10 mouse cellular contexts compared by ENCODE assay signal in genomic region chr5:110143007-110143406, GRCm38 (mm10). TPM values are rescaled to one million over a fixed set of nuclear protein-coding genes. Genes with fewer than 3 reads are reported as not detected.
DNase-seq lines count a peak whose midpoint lies in the region; ATAC-seq and TF ChIP-seq lines count a peak whose summit lies in the region.
"Had no signal": no experiment of that assay in that cellular context is flagged by ENCODE, and none has a peak within 500 bp of the region (broad histone marks: within the 10 kb centered on the region; RNA-seq: fewer than 3 reads in every experiment).

No protein-coding gene starts in this region.

- TF ChIP-seq POLR2A in heart, adult 2 months (IDR thresholded peaks at IDR 0.05; ENCODE audit: insufficient read depth, low read depth, low read length) = no peak

- TF ChIP-seq CTCF in heart, adult 2 months (IDR thresholded peaks at IDR 0.05) = peak; percentile 64
- peak; percentile 60 for TF ChIP-seq CTCF in Patski (IDR thresholded peaks at IDR 0.05)

- intact Hi-C loops in heart, adult 2 months (cut with DNase I) = no loop called here
- intact Hi-C loops in heart, postnatal 36 days (cut with DNase I) = loop anchor here (5.0 kb wide), 1 partner anchor 541 kb away; no protein-coding TSS in a partner anchor

- H3K4me1 ChIP-seq in heart, adult 2 months (ENCODE audit: control insufficient read depth, insufficient read depth, low read length) = no peaks in the 10 kb centered on the region
- H3K4me1 ChIP-seq in hindbrain, embryonic 12.5 days = no peaks in the 10 kb centered on the region
- H3K4me1 ChIP-seq: limb, embryonic 15.5 days; neural tube, embryonic 13.5 days had no signal

- no peaks in the 10 kb centered on the region; the same call in 1 of the 2 replicates for H3K36me3 ChIP-seq in heart, adult 2 months (ENCODE audit: control insufficient read depth, insufficient read depth, low read length)
- H3K36me3 ChIP-seq in hindbrain, embryonic 12.5 days = peaks cover 60% of the 10 kb centered on the region

- H3K4me2 ChIP-seq in hindbrain, embryonic 12.5 days (replicated peaks) = no peak overlapping the region
- H3K4me2 ChIP-seq: limb, embryonic 15.5 days; neural tube, embryonic 13.5 days had no signal

- no peak for ATAC-seq in Patski
- no peak for ATAC-seq in hindbrain, embryonic 12.5 days (ENCODE audit: low FRiP score)

- TF ChIP-seq EP300 in heart, adult 2 months (IDR thresholded peaks at IDR 0.05; ENCODE audit: insufficient read depth, low read depth, low read length) = no peak

- H3K27ac ChIP-seq in heart, adult 2 months = no peak overlapping the region
- H3K27ac ChIP-seq in hindbrain, embryonic 12.5 days = no peak overlapping the region
- H3K27ac ChIP-seq: limb, embryonic 15.5 days; neural tube, embryonic 13.5 days had no signal

- WGBS in heart, adult 2 months = 86% methylated on average over 5 of the region's 5 CpGs
- 93% methylated on average over 5 of the region's 5 CpGs for WGBS in hindbrain, embryonic 12.5 days

- POLR2A ChIA-PET in Patski (lab: Charles Lee) = no interaction called here

- no peaks in the 10 kb centered on the region for H3K9me3 ChIP-seq in hindbrain, embryonic 12.5 days (replicated peaks)
- H3K9me3 ChIP-seq: limb, embryonic 15.5 days; neural tube, embryonic 13.5 days had no signal

- CTCF ChIA-PET in Patski (lab: Charles Lee) = interaction anchor here (0.8 to 1.1 kb wide), 2 partner anchors 10 to 27 kb away, joined by 3 read pairs; no protein-coding TSS in a partner anchor

- in situ Hi-C loops in Patski (cut with MboI; ENCODE audit: low pct_unique_long_range_greater_than_20kb) = no loop called here

- H3K9ac ChIP-seq in heart, adult 2 months (ENCODE audit: low read depth, low read length) = no peak overlapping the region
- H3K9ac ChIP-seq in hindbrain, embryonic 12.5 days = no peak overlapping the region
- H3K9ac ChIP-seq: limb, embryonic 15.5 days; neural tube, embryonic 13.5 days had no signal

- no peaks in the 10 kb centered on the region for H3K27me3 ChIP-seq in heart, adult 2 months (ENCODE audit: control insufficient read depth, insufficient read depth, low read length)
- H3K27me3 ChIP-seq in Patski = no peaks in the 10 kb centered on the region
- H3K27me3 ChIP-seq in hindbrain, embryonic 12.5 days = no peaks in the 10 kb centered on the region
- H3K27me3 ChIP-seq: limb, embryonic 15.5 days; neural tube, embryonic 13.5 days had no signal

- no peak overlapping the region for H3K4me3 ChIP-seq in heart, adult 2 months
- H3K4me3 ChIP-seq in hindbrain, embryonic 12.5 days = no peak overlapping the region
- H3K4me3 ChIP-seq: limb, embryonic 15.5 days; neural tube, embryonic 13.5 days had no signal

- DNase-seq in heart, adult 2 months = no peak
- no peak for DNase-seq in heart, postnatal 36 days
- peak; percentile 66 for DNase-seq in 416B (ENCODE audit: low read depth)
- no peak for DNase-seq in Patski (ENCODE audit: low read depth, low spot score)
- peak; percentile 18 for DNase-seq in lung, postnatal 10 days
- DNase-seq in gastrocnemius, postnatal 4 days (ENCODE audit: low spot score in 2 of 2) = no peak
- DNase-seq in urinary bladder, postnatal 36 days (ENCODE audit: low spot score in 2 of 2) = no peak

- H3K79me2 ChIP-seq in heart, adult 2 months (replicated peaks; ENCODE audit: control insufficient read depth, insufficient read depth, low read length) = peaks cover 2% of the 10 kb centered on the region

RNA-seq across cellular contexts. Expression of gene Chfr, which starts 7.4 kb away (rescaled TPM):
- 10 to 100 TPM; 11.3 to 14.5 TPM for total RNA-seq in heart, adult 2 months (2021)
- polyA plus RNA-seq in heart, adult 2 months (2012; rRNA removed) = 16.2 and 21.7 TPM in 2 replicates
- 10 to 100 TPM; 13.2 to 13.8 TPM for total RNA-seq in heart, postnatal 36 days (2021)
- 43.4 TPM for polyA plus RNA-seq in Patski (2021)
- 10 to 100 TPM; 24.8 to 27.6 TPM for total RNA-seq in gastrocnemius, postnatal 4 days (2021)
- 92.4 and 93.5 TPM in 2 replicates for polyA plus RNA-seq in hindbrain, embryonic 12.5 days (2016; fragmentation: Nextera tagmentation; extraction: Ambion mirVana)

RNA-seq across cellular contexts. Expression of gene Zfp605, which starts 33.1 kb away (rescaled TPM):
- total RNA-seq in heart, adult 2 months (2021) = 1 to 10 TPM; 2.2 to 3.3 TPM
- 0.68 and 1.2 TPM in 2 replicates for polyA plus RNA-seq in heart, adult 2 months (2012; rRNA removed)
- 1 to 10 TPM; 2.7 to 2.9 TPM for total RNA-seq in heart, postnatal 36 days (2021)
- polyA plus RNA-seq in Patski (2021) = 12.6 TPM
- 1 to 10 TPM; 2.9 to 4.1 TPM for total RNA-seq in gastrocnemius, postnatal 4 days (2021)
- 11.4 and 12.5 TPM in 2 replicates for polyA plus RNA-seq in hindbrain, embryonic 12.5 days (2016; fragmentation: Nextera tagmentation; extraction: Ambion mirVana)

RNA-seq across cellular contexts. Expression of gene Golga3, which starts 33.5 kb away (rescaled TPM):
- total RNA-seq in heart, adult 2 months (2021) = 10 to 100 TPM; 47.2 to 53.6 TPM
- polyA plus RNA-seq in heart, adult 2 months (2012; rRNA removed) = 9.8 and 18.8 TPM in 2 replicates
- 10 to 100 TPM; 49.4 to 50.0 TPM for total RNA-seq in heart, postnatal 36 days (2021)
- 33.5 TPM for polyA plus RNA-seq in Patski (2021)
- 10 to 100 TPM; 43.8 to 46.8 TPM for total RNA-seq in gastrocnemius, postnatal 4 days (2021)
- 29.1 and 30.7 TPM in 2 replicates for polyA plus RNA-seq in hindbrain, embryonic 12.5 days (2016; fragmentation: Nextera tagmentation; extraction: Ambion mirVana)

RNA-seq across cellular contexts. Expression of gene Gtpbp6, which starts 35.0 kb away (rescaled TPM):
- total RNA-seq in heart, adult 2 months (2021) = 10 to 100 TPM; 26.0 to 27.3 TPM
- 33.5 and 36.6 TPM in 2 replicates for polyA plus RNA-seq in heart, adult 2 months (2012; rRNA removed)
- total RNA-seq in heart, postnatal 36 days (2021) = 10 to 100 TPM; 27.2 to 28.8 TPM
- polyA plus RNA-seq in Patski (2021) = 56.8 TPM
- 10 to 100 TPM; 24.5 to 29.1 TPM for total RNA-seq in gastrocnemius, postnatal 4 days (2021)
- 53.7 and 55.8 TPM in 2 replicates for polyA plus RNA-seq in hindbrain, embryonic 12.5 days (2016; fragmentation: Nextera tagmentation; extraction: Ambion mirVana)

RNA-seq across cellular contexts. Expression of gene Plcxd1, which starts 43.2 kb away (rescaled TPM):
- not detected for total RNA-seq in heart, adult 2 months (2021)
- polyA plus RNA-seq in heart, adult 2 months (2012; rRNA removed) = 0.06 and 0.64 TPM in 2 replicates
- not detected for total RNA-seq in heart, postnatal 36 days (2021)
- polyA plus RNA-seq in Patski (2021) = 1.6 TPM
- not detected for total RNA-seq in gastrocnemius, postnatal 4 days (2021)
- polyA plus RNA-seq in hindbrain, embryonic 12.5 days (2016; fragmentation: Nextera tagmentation; extraction: Ambion mirVana) = 1.3 and 1.6 TPM in 2 replicates

Comparison
In these comparisons a context has a peak if more than half of its experiments do, and no peak if none do; other contexts are left out.
1. DNase-seq: peak in 416B (single experiment) and lung, postnatal 10 days (single experiment); none in heart, adult 2 months (0 of 2), heart, postnatal 36 days (0 of 2), Patski (single experiment), gastrocnemius, postnatal 4 days (0 of 2) and urinary bladder, postnatal 36 days (0 of 2).